Mouse (Mus musculus): ENCODE results near the gene 1500015O10Rik. TPM values are rescaled to one million over a fixed set of nuclear protein-coding genes. Genes with fewer than 3 reads are reported as not detected.

1500015O10Rik gene
- total RNA-seq, 1 experiment from 2014 or later = not detected

DNA sequence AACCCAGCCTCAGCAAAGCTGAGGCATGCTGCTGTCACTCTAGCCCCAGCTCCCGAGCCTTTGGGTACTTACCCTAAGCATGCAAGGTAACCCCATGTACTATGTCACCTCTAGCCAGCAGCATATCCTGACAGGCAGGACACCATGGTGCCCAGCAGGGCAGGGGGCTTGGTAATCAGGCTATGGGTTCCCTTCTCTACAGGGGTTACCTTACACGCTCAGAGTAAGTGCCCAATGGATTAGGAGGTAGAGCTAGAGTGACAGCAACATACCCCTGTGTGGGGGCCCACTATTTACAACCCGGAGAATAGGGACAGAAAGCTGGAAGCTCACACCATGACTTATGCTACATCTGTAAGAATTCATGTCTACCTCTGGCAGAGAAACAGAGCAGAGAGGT, 39.6 kb downstream of the 1500015O10Rik start:
- no peak for ATAC-seq (replicated peaks; ENCODE audit: low read depth, poor library complexity, severe bottlenecking)

DNA sequence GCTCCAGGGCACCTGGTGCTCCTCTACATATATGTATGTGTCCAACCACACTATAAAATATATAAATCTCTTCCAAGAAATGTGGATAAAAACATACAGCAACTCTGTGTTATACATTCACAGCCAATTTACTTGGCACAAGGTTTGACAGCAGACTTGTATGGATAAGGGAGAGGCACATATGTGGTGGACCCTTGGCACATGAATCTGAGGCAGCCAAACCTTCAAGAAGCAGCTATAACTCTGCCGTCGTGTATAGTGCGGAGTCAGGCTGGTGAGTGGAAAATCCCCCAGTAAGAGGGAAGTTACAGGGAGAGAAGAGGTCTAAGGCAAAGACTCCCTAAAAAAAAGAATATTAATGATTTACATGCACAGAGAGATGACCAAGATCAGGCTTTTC, 42.3 kb downstream of the 1500015O10Rik start:
- ATAC-seq (replicated peaks; ENCODE audit: low read depth, poor library complexity, severe bottlenecking) = no peak

DNA sequence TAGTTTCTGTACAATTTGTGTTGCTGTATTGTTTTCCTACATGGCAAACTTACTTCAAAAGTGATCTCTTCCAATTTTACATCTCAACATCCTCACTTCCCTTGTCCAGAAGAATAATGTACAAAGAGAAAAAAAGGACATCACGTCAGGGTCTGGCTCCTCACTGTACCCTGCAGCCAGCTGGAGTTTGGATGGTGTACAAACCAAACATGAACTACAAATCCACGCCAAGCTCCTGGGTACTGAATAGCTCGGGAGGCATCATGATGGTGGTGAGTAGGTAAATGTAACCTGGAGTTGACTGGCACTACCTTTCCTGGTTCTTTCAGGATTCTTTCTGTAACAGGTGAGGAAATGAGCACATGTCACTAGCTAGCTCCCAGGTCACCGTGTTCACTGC, 43.7 kb downstream of the 1500015O10Rik start:
- no peak for ATAC-seq (replicated peaks; ENCODE audit: low read depth, poor library complexity, severe bottlenecking)

DNA sequence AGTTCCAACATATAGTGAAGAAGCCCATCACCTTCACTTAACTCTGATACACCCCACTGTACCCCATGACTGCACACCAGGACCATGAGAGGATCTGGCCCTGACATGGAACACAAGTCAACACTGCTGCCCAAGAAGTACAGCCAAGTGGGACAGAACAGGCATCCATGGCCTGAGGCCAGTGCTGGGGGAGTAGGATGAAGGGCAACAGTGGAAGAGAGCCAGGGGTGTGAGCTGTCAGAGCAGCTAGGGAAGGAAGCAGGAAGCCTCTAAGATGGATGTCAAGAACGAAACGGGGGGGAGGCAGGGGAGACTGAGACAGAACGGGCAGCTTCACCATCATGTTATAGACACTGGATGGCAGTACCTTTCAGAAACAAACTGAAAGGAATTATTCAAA, 45.7 kb downstream of the 1500015O10Rik start:
- ATAC-seq (replicated peaks; ENCODE audit: low read depth, poor library complexity, severe bottlenecking) = no peak

DNA sequence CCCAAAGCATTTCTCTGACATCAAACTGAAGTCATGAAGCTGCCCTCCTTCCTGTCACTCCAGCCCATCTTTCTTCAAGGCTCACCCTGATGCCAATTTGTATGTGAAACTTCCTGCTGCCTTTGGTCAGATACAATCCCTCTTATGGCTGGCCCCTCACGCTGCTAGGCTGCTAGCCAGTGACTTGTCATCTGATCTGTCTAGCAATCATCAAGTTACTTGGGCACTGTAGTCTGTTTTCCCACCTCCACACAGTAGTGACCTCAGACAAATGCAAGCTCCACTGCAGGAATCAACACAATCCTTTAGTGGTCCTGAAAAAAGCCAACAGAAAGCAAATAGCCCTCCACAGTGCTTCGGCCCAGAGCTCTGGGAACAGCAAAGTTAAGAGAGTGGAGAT, 50.8 kb downstream of the 1500015O10Rik start:
- ATAC-seq (replicated peaks; ENCODE audit: low read depth, poor library complexity, severe bottlenecking) = no peak

DNA sequence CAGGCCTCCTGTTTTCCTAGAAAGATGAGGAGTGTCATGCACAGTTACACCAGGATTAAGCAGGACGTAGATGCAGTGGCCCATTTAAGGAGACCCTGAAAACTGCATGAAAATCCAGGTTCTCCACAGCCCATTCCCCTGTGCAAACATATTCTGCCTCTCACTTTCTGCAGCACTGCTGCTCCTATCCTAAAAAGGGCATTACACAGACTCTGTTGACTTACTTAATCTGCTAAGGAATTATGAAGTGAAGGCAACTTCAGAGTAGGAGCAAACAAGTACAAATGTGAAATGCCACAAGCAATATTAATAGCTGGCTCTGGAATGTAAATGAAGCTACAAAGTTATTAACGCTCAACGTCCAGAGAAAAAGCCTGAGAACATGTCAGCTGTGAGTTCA, 51.3 kb downstream of the 1500015O10Rik start:
- ATAC-seq (replicated peaks; ENCODE audit: low read depth, poor library complexity, severe bottlenecking) = no peak

DNA sequence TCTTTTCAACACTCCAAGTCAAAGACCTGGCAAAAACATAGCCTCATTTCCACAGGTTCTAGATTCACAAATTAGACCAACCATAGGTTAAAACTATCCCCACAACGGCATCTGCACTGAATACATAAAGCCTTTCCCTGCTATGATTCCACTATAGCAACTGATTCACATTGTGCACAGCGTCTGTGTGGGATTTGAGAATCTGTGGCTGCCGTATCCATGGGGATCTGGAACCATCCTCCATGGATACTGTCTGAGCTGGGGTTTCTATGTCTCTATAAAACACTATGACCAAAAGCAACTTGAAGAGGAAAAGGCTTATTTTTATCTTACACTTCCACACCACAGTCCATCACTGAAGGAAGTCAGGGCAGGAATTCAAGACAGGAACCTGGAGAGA, 52.3 kb downstream of the 1500015O10Rik start:
- ATAC-seq (replicated peaks; ENCODE audit: low read depth, poor library complexity, severe bottlenecking) = no peak

DNA sequence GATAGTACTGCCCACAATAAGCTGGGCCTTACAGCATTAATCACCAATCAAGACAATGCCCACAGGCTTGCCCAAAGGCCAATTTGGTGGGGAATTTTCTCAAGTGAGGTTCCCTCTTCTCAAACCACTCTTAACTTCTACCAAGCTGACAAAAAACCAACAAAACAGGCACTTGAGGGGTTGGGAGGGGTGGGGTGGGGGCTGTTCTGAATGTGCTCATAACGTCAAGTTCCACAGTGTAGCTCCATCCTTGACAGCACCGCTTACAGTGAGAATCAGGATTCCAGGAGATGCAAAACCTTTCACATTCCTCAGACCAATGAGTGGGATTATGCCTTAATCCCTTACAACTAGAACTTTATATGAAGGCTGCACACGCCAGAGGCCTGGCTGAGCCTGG, 52.8 kb downstream of the 1500015O10Rik start:
- no peak for ATAC-seq (replicated peaks; ENCODE audit: low read depth, poor library complexity, severe bottlenecking)

DNA sequence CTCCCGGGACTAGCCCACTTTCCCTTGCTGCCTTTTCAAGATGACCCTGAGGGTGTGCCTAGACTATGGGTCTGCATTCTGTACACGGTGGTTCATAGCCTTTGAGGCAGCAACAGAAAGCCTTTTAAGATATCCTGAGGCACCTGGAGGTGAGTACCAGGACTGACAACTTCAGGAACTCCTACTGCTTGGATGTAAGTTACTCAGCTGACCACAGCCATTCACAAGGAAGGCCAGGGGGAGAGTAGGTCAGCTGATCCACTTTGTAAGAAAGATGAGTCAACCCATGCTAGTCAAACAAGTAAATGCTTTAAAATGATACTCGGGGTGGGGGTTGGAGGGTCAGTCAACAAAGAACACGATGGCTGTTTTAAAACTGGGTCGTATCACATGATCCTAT, 54.9 kb downstream of the 1500015O10Rik start:
- ATAC-seq (replicated peaks; ENCODE audit: low read depth, poor library complexity, severe bottlenecking) = no peak

DNA sequence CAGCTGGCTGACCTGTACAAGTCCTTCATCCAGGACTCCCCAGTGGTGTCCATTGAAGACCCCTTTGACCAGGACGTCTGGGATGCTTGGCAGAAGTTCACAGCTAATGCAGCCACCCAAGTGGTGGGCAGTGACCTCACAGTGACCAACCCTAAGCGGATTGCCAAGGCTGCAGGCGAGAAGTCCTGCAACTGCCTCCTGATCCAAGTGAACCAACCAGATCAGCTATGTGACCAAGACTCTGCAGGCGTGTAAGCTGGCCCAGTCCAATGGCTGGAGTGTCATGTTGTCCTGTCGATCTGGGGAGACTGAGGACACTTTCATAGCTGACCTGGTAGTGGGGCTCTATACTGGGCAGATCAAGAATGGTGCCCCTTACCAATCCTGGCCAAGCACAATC, 56.3 kb downstream of the 1500015O10Rik start:
- no peak for ATAC-seq (replicated peaks; ENCODE audit: low read depth, poor library complexity, severe bottlenecking)

DNA sequence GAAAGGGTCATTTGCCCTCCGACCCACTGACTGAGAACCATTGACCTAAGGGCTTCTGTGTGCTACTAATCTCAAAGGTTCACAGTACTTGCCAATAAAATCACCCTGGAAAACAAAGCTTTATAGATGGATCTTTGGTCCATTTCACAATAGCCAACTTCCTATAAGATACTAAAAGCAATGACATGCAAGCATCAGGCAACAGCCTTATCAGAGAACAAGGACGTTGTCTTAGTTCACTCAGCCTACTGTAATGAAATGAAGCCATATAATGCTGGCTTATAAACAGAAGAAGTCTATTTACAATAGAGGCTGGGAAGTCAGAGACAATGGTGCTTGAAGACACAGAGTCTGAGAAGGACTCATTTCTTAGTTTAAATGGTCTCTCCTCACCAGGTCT, 59.4 kb downstream of the 1500015O10Rik start:
- no peak for ATAC-seq (replicated peaks; ENCODE audit: low read depth, poor library complexity, severe bottlenecking)

Other genes starting within 250 kb of the 1500015O10Rik start
- gene Uxs1, start 97.2 kb downstream of the 1500015O10Rik start, total RNA-seq (2017) = 22.3 and 71.4 TPM in 2 replicates
- 113 and 127 TPM in 2 replicates for gene Tpp2, start 203.0 kb downstream of the 1500015O10Rik start, total RNA-seq (2017)